Mouse (Mus musculus) megakaryocyte-erythroid progenitor cell, adult 5-6 weeks (primary cell): ENCODE measurements at regions not wholly inside any gene's neighbourhood (a gene's known extent, or its start where the extent isn't known, plus 50 kb on each side); places are given as distances from the start of the nearest gene placed in this dataset.
"Not testable (repeated sequence)": the region's sequence is repeated elsewhere in the genome, so short reads cannot be mapped to it uniquely, and the experiment has no call there.

Source experiments
- ATAC-seq: replicated peaks from 2 replicates; pipeline ENCODE4 v1.8.0; 2016; ENCODE audit warnings: mild to moderate bottlenecking, inconsistent platforms; ENCODE audit not compliant: severe bottlenecking, poor library complexity, low FRiP score, low TSS enrichment

DNA sequence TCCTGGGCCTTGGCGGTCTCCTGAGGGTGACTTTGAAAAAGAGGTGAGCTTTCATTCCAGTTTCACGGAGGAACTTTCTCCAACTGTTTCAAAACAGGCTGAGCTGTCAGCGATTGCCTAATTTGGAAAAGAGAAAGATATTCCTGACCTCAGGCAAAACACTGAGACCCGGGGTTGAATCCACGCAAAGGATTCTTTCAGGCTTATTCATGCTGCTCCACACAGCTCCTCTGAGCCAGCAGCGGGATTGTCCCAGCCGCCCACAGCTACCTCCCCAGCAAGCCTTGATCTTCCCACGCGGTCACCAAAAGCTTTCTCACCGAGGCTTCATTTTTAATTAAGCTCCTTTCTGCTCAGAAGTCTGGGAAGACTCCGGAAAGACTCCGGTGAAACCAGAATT, 178.0 kb upstream of the Smlr1 start:
- no peak for ATAC-seq

DNA sequence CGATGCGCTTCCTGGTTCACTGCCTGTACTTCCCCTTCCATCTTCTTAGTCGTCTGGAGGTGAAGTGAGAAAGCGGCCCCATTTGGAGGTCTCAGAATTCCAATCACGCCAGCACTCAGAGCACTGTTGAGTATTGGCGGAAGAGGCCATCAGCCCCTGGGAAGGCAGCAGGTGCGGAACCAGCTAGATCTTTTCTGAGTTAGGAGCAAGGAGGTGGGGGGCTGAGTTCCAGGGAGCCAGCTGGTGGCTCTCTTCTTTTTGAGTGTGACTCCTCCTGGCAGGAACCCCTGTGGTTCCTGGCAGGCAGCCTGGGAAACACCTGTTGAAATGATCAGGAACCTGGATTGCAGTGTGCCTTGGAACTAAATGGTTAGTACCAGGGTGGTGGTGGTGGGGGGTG, 171.9 kb upstream of the Smlr1 start:
- no peak for ATAC-seq

DNA sequence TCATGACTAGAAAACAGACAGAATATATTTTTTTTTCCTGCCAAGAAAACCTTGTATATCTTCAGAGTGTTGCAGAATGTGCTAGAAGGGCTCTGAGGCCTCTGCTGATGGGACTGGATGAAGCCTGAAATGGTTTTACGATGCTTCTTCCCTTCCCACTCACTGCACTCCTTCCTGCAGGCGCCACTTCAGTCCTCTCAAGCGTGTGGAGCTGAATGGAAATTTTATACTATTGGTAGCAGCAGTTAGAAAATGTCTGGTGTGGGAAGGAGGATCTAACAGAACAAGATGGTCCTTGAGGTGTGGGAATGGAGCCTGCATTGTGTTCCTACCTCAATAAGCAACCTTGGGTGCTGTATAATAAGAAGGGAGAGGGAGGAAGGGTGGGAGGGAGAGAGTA, 166.1 kb upstream of the Smlr1 start:
- no peak for ATAC-seq

DNA sequence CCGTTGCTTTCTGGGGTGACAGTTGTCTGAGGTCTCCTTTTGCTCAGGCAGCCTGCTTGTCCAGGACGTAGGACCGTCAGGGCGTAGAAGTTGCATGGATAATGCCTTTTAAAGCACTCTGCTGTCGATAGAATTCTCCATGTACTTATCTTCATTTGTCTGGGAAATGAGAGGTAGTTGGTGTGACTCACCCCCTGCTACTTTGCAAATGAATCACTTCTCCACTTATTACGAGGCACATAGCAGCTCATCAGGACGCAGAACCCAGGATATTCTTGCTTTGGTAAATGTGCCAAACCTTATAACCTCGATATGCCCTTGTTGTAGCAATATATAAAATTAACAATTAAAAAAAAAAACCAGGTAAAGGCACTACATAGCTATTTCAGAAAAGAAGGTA, 159.7 kb upstream of the Smlr1 start:
- ATAC-seq = no peak

DNA sequence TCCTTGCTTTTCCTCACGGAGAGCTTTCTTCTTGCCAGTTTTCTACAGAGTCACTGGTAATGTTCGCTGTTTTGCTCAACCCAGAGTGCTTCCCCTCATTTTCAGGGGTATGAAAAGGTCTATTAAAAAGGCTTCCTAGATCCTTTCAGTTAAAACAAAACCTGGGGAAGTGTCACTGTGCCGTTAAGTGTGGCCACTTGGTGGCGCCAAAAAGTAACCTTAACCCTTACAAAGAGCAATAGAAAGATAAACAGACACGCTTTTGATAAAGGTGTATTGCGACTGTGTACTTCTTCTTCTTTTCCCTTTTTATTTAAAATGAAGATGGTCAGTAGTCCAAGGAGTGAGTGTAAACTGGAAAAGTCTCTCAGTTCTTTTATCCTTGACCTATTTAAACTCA, 145.2 kb upstream of the Smlr1 start:
- peak; percentile 68; the same call in 1 of the 2 replicates for ATAC-seq

DNA sequence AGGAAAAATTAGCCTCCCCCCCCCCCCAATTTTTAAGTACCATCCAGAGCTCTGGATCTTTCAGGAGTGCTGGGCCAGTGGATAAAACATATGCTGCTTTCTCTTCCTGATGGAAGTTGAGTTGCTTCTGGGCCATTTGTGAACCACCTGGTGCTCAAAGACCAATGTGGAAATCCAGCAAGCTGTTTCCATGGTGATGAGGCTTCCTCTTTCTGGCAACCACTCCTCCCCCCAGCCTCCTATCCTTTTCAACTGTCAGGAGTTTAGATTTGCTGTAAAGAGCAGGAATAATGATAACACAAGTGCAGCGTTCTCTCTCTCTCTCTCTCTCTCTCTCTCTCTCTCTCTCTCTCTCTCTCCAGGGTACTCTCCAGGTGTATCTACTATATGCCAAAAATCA, 141.8 kb upstream of the Smlr1 start:
- ATAC-seq = no peak

DNA sequence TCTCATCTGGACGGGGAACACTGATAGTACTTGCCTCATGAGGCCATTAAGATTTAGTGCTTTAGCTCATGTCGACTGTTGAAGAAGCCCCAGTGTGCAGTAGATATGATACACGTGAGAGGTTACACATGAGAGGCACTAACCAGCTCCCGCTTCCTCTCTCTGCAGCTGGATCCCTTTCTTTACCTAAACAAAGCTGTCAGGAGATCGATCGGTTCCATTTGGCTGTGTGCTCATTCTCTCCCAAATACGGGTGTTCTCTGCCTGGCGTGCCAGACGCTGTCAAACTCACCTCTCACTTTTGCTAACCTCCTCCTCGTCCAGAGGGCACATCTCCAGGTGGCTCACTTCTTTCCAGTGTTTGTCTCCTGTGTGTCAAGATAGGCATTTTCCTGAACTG, 139.3 kb upstream of the Smlr1 start:
- ATAC-seq = no peak

DNA sequence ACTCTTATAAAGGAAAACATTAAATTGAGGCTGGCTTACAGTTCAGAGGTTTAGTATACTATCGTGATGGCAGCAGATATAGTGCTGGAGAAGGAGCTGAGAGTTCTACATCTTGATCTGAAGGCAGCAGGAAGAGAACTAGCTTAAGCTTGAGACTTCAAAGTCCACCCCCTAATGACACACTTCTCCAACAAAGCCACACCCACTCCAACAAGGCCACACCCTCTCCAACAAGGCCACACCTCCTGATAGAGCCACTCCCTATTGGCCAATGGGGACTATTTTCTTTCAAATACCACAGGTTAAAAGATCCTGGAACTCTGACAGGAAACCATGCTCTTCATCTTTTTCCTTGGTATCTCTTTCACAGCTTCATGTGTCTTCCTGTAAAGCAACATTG, 134.0 kb upstream of the Smlr1 start:
- no peak for ATAC-seq

DNA sequence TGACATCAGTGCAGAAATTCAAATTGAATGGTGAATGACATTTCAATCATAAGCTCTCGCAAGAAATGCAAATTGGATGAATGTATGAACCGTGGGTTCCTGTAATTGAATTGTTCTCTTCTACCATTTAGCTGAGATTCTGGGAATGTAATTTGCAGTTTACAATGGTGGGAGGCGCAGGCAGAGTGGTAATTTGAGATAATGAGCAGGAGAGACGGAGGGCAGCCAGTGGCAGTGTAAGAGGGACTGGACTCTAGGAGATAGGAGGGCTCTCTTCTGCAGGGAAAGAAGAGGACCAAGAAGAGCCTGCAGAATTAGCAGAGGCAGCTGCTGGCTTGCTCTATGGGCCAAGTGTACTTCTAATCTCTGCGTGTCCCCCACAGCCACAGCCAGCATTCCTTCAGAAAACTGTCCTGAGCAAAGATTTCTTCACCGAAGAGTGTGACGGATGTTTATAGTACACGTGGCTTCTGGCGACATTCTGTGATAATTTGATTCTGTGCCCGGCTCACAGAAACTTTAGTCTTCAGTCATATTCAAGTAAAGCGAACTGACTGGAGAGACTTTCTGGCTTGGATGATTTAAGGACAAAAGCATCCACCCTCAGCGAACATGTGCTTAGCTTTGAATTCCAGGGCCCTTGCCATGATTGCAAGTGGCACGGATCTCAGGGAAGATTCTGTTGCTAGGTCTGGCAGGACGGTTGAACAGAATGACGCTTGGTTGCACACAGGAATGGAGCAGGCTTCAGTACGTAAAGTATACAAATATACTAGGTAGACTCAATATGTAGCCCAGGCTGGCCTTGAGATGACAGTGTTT, 116.9 kb upstream of the Smlr1 start:
- no peak for ATAC-seq

DNA sequence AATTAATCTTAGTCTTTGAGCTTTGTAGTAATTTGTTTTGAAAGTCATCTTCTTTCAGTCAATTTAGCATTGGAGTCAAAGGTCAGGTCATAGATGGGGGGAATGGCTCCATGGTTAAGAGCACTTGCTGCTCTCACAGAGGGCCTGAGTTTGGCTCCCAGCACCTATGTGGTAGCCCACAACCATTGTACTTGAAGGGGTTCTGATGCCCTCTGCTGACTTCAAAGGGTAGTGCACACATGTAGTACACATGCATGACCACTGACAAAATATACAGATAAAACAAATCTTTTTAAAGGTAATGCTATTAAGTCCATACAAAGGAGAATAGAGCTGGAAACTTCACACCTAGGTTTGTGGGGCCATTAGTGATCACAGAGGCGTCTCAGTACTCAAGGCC, 111.7 kb upstream of the Smlr1 start:
- ATAC-seq = no peak

DNA sequence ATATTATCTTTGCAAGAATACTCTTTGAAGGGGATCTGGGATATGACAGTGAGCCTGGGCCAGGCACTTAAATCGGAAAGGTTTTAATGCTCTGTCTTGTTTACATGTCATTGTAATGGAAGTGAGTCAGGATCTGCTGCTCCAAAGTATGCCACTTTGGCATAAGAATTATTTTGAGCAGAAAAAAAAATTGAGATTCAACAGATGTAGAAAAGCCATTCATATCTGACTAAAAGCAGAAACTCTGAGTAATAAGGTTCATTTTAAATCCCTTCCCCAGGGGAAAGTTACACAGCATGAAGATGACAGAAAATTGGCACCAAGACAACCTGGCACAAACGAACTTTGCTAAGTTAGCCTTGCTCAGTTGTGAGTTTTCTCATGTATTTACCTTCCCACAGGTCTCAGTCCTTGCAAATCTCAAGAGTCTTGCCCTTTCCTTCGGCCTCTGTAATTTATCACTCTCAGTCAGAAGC, 107.5 kb upstream of the Smlr1 start:
- no peak for ATAC-seq

DNA sequence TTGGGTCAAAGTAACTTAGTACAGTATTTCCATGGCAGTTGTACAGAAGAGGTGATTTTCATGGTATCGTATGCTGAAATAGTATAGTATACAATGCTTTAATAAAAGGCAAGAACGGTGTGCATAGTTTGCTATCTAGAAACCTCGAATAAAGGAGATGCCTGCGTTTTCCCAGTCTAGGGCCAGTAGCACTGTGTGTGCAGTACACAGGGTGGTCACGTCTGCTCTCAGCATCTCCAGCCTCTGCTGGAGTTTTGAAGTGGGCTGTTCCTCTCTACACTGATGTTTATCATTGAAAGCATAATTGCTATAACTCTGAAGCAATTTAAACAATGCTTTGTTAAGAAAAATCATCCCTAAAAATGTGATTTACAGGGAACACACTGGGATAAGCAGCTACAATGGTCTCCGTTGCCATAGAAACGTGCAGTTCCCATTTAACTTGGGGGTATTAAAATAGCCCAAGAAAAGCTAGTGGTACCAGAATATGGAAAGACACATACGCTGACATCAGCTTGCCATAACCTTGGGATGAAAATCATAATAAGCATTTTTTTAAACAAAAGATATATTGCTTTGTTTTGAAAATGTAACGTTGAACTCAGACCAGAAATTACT, 106.1 kb upstream of the Smlr1 start:
- ATAC-seq = no peak

DNA sequence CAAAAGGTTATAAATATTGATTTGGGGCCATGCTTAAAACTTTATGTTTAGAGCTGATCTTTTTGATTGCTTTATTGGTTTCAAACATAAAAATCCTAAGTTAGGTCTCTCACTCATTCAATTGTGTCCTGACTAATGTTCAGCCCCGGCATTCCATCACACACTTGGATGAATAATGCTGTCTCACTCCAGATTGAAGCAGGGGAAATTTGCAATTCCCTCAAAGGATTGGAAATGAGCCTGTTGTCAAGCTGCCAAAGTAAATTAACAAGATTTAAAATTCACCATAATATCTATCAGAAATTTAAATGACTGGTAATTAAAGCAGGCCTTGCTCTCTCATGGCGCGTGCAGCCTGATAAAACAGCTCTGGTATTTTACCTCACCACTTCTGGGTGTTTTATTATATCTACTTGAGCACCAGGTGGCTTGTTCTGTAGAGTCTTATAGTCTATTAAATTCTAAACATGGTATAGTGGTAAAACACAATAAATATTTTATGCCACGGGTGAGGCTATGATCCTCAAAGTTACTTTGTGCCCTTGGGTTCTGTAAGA, 97.1 kb upstream of the Smlr1 start:
- ATAC-seq = no peak

DNA sequence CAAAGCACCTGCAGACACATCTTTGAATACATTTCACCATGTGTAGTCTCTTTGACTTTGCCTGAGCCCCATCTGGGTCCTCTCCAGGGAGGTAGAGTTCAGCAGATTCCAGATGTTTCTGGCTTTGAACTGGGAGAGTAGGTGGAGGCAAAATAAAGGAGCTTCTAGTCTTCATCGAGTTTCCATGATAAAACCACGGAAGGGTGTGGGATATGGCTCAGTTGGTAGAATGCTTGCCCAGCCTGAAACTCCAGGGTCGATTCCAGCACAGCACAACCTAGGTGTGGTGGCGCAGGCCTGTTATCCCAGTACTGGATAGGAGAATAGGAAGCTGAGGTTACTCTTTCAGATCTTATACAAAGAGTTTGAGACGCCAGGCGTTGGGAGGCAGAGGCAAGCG, 96.2 kb upstream of the Smlr1 start:
- no peak for ATAC-seq

DNA sequence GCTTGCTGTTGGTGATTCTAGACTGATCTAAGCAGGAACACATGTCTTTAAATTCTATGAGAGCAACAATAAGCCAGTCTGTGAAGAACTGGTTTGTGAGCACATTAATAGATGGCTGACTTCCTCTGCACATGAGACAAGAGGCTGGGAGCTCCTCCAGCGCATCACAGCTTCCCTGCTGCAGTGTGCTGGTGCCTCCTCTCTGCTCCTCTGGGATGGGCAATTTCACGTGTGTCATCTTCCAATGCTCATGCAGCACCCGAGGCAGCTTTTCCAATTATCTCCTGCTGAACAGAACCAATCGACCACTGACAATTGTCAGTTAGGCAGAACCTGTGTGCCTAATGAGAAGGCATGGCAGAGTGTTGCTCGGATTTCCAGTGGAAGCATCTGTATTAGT, 86.5 kb upstream of the Smlr1 start:
- no peak for ATAC-seq

DNA sequence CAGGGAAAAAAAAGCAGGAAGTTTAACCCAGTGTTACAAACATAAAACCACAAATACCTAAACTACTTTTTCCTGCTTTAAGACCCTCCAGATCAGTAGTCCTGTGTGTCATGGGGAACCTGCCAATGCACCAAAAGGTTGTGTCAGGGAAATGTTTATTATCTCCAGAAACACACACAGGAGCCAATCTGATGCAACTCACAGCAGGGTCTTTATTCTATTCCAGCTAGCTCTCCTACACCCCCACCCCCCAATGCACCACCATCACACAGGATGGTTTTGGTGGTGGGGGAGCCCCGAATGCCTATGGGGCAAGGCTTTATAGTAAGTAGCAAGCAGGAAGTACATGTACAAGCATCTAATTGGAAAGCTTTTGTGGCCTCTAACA, 85.7 kb upstream of the Smlr1 start:
- ATAC-seq = not testable (repeated sequence)

DNA sequence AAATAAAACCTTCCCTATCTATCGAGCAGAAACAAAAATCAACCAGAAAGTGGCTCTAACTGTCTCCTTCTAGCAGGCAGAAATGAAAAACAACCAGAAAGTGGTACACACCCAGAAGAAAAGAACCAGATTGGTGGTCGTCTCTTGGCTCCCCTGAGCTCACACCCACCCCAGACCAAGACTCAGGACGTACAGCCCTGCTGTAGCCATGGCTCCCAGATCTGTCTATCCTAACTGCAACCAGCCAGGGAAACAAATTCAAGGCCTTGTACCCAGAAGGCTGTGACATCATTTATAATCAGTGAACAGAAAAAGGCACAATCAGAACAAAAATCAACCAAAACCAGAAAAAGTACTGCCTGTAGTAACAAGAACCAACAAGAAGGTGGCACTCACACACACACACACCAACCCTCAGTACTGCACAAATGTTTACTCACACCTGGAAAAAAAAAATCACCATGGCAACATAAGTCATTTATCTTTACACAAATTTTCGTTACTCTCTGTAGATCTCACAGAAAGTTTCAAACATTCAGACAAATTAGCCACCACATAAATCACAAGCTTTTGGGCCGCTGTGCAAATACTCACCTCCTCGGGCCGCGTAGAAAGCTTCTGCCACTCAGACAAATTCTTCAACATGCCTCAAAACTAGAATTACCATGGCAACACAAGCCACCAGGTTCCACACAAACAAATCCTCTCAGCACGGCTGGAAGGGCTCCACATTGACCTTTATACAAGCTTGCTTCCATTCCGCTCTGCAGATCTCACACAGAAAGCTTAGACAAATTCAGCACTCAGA, 85.1 kb upstream of the Smlr1 start:
- ATAC-seq = no peak

DNA sequence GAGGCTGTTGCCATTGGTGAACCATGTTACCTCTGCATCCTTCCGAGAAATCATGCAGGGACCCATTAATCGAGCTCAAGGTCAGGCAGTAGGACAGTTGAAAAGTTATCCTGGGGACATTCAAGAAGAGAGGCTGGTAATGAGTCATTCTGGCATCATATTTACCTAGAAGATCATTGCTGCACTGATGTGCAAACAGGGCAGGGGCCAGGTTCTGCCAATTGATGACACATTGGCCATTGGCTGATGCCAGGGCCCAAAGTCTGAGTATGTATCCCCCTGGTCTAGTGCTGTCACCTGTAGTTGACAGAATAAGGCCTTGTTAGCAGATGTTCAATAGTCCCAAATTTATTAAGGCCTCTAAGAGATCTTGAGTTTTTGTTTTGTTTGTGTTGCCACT, 83.6 kb upstream of the Smlr1 start:
- ATAC-seq = no peak

DNA sequence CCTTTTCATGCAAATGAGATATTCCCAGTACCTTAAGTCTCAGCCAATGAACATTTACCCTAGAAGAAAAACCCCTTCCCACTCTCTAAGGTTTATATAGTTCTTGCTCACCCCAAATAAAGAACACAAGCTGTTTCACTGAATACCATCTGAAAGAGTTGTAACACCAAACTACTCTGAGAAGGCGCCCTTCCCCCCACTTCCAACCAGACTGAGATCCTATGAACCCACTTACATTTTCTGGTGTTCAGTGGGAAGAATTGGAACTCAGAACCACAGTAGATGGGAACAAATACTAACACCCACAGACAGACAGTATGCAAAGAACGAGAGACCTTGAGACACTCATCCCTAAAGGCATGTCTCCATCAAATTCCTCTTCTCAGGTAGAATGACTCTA, 65.4 kb upstream of the Smlr1 start:
- ATAC-seq = no peak

DNA sequence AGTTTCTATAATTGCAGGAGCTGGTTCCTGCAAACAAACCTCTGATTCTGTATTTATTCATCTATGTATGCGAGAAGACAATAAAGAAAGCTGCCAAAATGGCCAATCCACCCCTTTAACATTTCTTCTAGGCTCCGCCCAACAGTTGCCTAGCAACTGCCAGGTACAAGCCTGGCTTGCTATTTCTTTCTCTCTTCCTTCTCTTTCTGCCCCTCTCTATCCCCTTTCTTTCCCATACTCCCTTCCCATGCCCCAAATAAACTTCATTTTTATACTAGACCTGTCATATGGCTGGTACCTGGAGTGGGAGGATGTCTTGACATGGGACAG, 53.2 kb upstream of the Smlr1 start:
- ATAC-seq = no peak
